Mouse (Mus musculus): ENCODE measurements at regions not wholly inside any gene's neighbourhood (a gene's known extent, or its start where the extent isn't known, plus 50 kb on each side); places are given as distances from the start of the nearest gene placed in this dataset.

- in situ Hi-C loops (cut with MboI, MseI): no loop called here
These were observed 56.1 kb downstream of the Gm4791 start for GRCm38 (mm10) chr9:47054595-47054994.

DNA sequence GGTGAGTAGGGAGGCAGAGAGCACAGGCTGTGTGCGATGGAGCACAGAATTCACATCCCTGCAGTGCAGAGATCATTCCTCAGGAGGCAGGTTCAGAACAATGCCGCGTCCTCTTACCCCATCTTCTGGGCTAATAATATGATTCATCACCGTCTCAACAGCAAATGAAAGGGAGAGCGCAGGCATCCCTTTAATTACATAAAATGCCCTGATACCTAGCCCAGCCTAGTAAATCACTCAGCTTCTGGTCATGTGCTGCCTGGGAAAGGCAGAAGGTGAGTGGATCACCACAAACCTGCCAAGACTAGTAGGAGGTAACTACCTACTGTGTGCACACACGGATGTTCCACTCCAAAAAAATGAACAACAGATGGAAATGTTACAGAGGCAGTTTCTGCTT, 57.0 kb downstream of the Gm4791 start:
- in situ Hi-C loops (cut with MboI, MseI): no loop called here

DNA sequence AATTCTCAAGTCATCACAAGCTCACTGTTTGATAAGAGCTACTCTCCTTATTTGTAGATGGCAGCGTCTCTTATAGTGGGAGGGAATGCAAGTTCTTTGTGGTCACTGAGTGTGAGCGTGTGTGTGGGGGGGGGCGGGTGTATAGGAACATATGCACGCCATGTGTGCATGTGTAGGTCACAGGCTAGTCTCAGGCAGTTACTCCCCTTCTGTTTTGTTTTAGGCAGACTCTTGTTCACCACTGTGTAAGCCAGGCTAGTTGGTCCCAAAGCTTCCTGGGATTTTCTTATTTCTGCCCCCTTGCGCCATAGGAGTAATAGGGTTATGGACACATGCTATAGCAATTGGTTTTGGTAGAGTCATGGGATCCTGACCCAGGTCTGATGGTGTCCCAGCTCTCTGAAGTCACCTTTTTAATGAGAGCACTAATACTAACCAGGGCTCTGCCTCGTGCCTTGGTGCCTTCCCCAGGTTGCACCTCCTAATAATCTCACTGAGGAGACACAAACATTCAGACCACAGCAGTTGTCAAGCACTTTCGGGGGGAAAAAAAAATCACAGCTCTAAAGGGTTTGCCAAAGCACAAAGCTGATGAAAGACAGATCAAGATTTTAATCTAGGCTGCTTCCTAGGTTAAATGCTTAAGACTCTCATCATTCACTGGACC, 60.9 kb downstream of the Gm4791 start:
- in situ Hi-C loops (cut with MboI, MseI): no loop called here

DNA sequence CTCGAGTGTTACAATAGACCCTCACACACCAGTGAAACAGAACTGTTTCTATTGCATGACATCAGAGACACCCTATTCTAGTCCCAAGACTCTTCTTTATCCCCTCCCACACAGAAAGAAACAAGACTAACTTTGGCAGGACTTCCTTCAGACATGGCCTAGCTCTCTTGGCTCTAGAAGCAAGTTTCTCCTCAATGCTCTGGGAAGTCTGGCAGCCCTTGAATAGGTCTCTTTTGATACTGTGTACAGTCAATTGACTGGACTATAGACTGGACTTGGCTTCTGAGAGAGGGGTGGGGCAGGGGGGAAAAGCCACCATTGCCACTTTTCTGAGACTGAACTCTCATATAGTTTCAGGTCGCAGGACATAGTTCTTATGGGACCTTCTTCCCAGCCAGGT, 62.2 kb downstream of the Gm4791 start:
- in situ Hi-C loops (cut with MboI, MseI): no loop called here

- in situ Hi-C loops (cut with MboI, MseI): no loop called here
These were observed 64.0 kb downstream of the Gm4791 start for GRCm38 (mm10) chr9:47062516-47062915.

DNA sequence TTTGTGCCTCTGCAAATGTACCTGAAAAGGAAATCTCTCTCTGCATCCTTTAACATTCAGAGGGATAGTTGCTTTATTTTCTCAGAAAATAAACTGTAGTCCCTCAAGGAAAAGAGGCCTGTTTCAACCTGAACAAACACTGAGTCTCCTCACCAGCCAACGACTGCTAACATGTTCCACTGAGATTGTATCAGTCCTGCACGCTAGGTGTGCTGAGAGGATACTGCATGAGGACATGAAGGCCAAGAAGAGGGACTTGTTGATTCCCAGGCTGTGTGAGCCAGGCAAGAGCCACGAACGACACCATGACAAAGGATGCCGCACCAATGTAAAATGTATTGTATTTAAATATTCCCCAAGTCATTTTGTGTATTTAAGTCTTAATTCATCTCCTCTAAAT, 65.2 kb downstream of the Gm4791 start:
- in situ Hi-C loops (cut with MboI, MseI): no loop called here

- in situ Hi-C loops (cut with MboI, MseI): no loop called here
These were observed 66.0 kb downstream of the Gm4791 start for GRCm38 (mm10) chr9:47064463-47065032.

GRCm38 (mm10) chr9:47069436-47069835, 70.9 kb downstream of the Gm4791 start:
- in situ Hi-C loops (cut with MboI, MseI): no loop called here

GRCm38 (mm10) chr9:47070958-47071357, 72.4 kb downstream of the Gm4791 start:
- in situ Hi-C loops (cut with MboI, MseI): no loop called here

- in situ Hi-C loops (cut with MboI, MseI): no loop called here
These were observed 78.4 kb downstream of the Gm4791 start for GRCm38 (mm10) chr9:47076946-47077345.

- in situ Hi-C loops (cut with MboI, MseI): no loop called here
These were observed 78.9 kb downstream of the Gm4791 start for GRCm38 (mm10) chr9:47077416-47077815.

GRCm38 (mm10) chr9:47077945-47078344, 79.4 kb downstream of the Gm4791 start:
- in situ Hi-C loops (cut with MboI, MseI): no loop called here

DNA sequence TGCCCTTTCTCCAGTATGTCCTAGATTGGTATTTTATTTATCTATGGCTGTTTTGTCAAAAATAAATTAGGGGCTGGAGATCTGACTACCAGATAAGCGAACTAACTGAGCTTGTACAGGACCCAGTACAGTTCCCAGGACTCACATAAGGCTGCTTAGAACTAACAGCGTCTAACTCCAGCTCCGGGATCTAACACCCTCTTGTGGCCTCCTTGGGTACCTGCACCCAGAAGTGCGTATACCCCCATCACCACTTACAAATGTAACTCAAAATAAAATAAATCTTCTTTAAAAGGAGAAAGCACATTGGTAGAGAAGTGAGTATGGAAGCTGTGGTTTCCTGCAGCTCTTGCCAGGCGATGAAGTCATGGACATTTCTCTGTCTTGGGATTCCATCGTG, 82.9 kb downstream of the Gm4791 start:
- in situ Hi-C loops (cut with MboI, MseI): no loop called here

GRCm38 (mm10) chr9:47091796-47092195, 93.3 kb downstream of the Gm4791 start:
- in situ Hi-C loops (cut with MboI, MseI): no loop called here

DNA sequence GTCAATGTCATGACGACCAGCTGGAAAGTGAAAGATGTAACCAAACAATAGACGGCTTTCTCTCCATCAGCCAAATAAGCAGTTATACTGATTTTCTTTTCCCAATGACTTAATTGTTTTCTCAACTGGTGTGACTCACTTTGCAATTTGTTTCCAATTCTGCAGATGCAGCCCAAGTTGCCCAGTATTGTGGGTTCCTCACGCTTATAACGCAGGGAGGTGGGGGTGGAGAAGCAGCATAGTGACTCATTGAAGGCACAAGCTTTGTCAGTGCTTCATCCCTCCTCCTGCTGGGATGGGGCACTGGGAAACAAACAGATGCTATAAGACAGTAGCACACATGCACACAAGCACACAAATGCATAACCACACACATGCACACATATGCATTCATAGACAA, 97.1 kb downstream of the Gm4791 start:
- in situ Hi-C loops (cut with MboI, MseI): no loop called here

DNA sequence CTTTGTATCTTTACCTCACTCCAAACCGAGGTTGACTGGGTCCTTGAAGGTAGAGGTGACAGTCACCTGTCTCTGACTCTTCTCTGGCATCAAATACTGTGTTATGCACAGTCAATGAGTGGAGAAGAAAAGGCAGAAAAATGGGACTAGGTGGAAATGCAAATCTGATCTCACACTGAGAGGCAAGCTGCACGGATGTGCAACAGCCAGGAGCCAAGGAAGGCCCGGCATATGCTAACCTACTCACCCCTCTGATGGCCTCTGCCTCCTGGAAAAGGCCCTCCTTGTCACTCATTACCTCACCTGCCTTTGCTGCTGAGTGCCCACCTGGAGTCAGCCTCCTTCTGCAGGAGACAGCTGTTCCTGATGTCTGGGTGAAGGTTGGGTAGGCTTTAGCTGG, 104.8 kb downstream of the Gm4791 start:
- in situ Hi-C loops (cut with MboI, MseI): no loop called here

GRCm38 (mm10) chr9:47103966-47104365, 105.4 kb downstream of the Gm4791 start:
- in situ Hi-C loops (cut with MboI, MseI): no loop called here

DNA sequence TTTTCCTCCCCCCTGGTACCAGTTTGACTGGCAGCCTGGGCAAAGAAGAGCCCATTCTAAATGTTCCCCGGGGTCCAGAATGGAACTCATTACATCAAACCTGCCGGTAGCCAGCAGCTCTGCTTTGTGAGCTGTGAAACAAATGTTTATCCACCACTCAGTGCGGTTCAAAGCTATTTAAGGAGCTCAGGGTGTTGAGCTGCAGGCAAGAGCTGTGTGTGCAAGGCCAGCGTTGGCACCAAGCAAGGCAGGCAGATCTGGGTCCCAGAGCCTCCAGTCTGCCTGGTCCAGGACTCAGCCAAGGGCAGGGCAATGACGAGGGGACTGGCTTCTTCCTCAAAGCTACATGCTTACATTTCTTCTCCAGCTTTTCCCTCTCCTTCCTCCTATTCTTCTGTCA, 109.6 kb downstream of the Gm4791 start:
- in situ Hi-C loops (cut with MboI, MseI): no loop called here

DNA sequence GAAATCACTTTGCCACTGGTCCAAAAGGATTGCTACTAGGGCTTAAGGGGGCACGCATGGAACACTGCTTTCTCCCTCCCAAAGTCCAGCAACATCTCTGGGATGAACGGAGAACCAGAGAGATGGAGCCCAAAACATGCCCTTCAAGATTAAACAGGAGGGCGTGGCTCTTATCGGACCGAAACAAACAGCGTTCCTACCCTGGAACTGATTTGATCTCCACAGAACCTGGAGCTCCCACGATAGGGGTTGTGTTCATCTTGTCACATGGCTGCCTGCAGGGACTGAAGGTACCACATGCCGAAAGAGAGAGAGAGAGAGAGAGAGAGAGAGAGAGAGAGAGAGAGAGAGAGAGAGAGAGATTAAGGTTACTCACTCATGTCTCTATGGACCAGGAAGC, 120.7 kb downstream of the Gm4791 start:
- in situ Hi-C loops (cut with MboI, MseI): no loop called here

DNA sequence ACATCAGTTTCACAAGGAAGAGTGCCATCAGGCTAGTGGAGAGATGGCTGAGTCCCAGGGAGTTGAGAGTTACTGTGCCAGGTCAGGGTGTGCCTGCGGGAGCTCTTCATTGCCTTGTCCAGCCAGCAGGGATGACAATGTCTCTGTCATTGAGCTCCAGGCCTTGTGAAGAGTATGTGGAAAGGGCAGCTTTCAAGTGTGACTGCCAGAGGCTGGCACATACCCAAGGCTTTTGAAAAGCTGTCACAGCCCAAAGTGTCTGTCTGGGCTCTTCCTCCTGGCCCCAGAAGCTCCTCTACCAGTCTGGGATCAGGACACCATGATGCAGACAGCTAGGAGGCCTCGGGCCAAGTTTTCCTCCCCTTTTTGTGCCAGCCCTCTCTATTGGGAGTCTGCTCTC, 124.6 kb downstream of the Gm4791 start:
- in situ Hi-C loops (cut with MboI, MseI): no loop called here

- in situ Hi-C loops (cut with MboI, MseI): no loop called here
These were observed 127.0 kb downstream of the Gm4791 start for GRCm38 (mm10) chr9:47125517-47125916.

DNA sequence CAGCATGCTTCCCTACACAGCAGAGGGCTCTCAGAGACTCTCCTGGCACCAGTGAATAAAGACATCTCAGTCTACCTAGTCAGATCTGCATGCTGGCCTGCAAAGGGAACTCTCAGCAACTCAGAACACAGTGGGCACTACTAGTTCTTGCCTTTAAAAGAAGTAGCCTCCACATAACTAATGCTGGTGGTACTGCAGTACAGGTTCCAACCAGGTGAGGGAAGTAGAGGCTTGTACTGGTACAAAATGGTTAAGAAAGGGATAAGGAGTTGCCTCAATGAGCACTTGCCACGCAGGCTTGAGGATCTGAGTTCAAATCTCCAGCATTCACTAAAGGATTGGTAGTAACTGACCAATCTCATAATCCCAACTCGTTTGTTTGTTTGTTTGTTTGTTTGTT, 127.7 kb downstream of the Gm4791 start:
- in situ Hi-C loops (cut with MboI, MseI): no loop called here

DNA sequence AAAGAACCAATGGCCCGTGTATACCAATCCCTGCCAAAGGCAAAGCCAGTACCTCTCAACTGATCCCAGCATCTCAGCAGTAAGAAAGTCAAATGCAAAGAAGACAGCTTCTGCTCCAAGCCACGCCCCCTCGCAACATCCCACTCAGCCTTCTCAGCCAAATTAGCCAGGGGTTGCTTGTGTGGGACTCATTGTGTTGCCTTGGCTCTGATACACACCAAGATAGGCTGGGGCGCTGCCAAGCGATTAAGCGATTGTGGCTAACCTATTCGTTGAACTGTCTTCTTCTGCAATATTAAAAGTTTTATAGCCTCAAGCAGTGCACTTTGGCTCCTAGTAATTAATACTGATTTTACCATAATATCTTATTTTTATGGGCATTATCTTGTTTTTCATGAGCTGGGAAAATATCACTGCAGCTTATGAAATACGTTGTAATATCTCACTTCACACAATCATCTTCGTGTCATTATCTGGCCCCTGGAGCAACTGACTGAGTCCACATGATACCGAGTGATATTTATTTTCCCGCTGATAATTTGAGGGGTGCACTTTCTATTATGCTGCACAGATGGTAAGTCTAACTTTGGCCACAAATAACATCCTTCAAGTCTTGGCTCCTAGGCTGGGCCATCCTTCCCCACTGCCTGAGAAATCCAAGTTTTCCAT, 129.3 kb downstream of the Gm4791 start:
- in situ Hi-C loops (cut with MboI, MseI): no loop called here

Data from regulatory T cell (primary cell).